Mouse (Mus musculus) ES-Bruce4 (cell line): ENCODE measurements around the gene Dpagt1. TPM values are rescaled to one million over a fixed set of nuclear protein-coding genes. Genes with fewer than 3 reads are reported as not detected.

Experiments
- H3K27ac ChIP-seq: 2 replicates; pipeline ENCODE4 v1.5.1; 2012; ENCODE audit warnings: low read length, inconsistent platforms; ENCODE audit not compliant: insufficient read depth
- H3K27me3 ChIP-seq: 2 replicates; pipeline ENCODE4 v1.6.1; 2012; ENCODE audit warnings: mild to moderate bottlenecking, low read length, inconsistent platforms; ENCODE audit not compliant: control insufficient read depth, poor library complexity, insufficient read depth, severe bottlenecking
- H3K36me3 ChIP-seq: 2 replicates; pipeline ENCODE4 v1.6.1; 2012; ENCODE audit warnings: inconsistent platforms, mild to moderate bottlenecking, low read length, moderate library complexity; ENCODE audit not compliant: control insufficient read depth, poor library complexity, insufficient read depth, severe bottlenecking
- H3K4me1 ChIP-seq: one replicate; pipeline ENCODE4 v1.8.1; 2011; ENCODE audit warnings: low read length; ENCODE audit not compliant: control insufficient read depth, insufficient read depth
- H3K4me3 ChIP-seq: 2 replicates; pipeline ENCODE4 v1.5.1; 2011; ENCODE audit warnings: low read depth, mild to moderate bottlenecking, low read length
- H3K9ac ChIP-seq: 2 replicates; pipeline ENCODE4 v1.6.1; 2012; ENCODE audit warnings: low read depth, mild to moderate bottlenecking, inconsistent platforms; ENCODE audit not compliant: poor library complexity, severe bottlenecking
- H3K9me3 ChIP-seq: replicated peaks from 2 replicates; pipeline ENCODE4 v1.6.1; 2012; ENCODE audit warnings: mild to moderate bottlenecking, low read length, inconsistent platforms; ENCODE audit not compliant: control insufficient read depth, poor library complexity, insufficient read depth, severe bottlenecking
- CTCF ChIP-seq: IDR thresholded peaks from one replicate; pipeline ENCODE4 v1.8.1; 2011; ENCODE audit warnings: low read depth, low read length
- EP300 ChIP-seq: IDR thresholded peaks from 2 replicates; pipeline ENCODE4 v1.6.1; 2011; ENCODE audit warnings: low read depth, low read length; ENCODE audit not compliant: insufficient read depth
- POLR2A ChIP-seq: IDR thresholded peaks from one replicate; pipeline ENCODE4 v1.8.1; 2011; ENCODE audit warnings: low read length; ENCODE audit not compliant: insufficient read depth
- polyA plus RNA-seq: library from polyadenylated mRNA; stranded (reverse); fragments of >200 nt; gene quantifications from 2 replicates; pipeline ENCODE4 v1.2.4, GENCODE M21; 2011; ENCODE audit warnings: low read depth; ENCODE audit not compliant: missing spikeins, insufficient read depth, insufficient read length

The Dpagt1 gene
- polyA plus RNA-seq: 13.7 and 17.4 TPM in 2 replicates

GRCm38 (mm10) chr9:44325768-44326370, at the start of gene Dpagt1:
Dpagt1 (plus strand) TSS chr9:44326019.
- peak within 1 kb of the TSS; percentile 79 for H3K9ac ChIP-seq
- H3K27me3 ChIP-seq: no peaks in the 10 kb centered on the region
- peak within 1 kb of the TSS; percentile 31 for H3K27ac ChIP-seq
- no peak for TF ChIP-seq EP300
- TF ChIP-seq POLR2A: no peak
- no peak for TF ChIP-seq CTCF
- H3K4me3 ChIP-seq: peak within 1 kb of the TSS; percentile 72
- peaks cover 2% of the 10 kb centered on the region; the same call in 1 of the 2 replicates for H3K36me3 ChIP-seq
- H3K4me1 ChIP-seq: no peaks in the 10 kb centered on the region
- no peaks in the 10 kb centered on the region for H3K9me3 ChIP-seq

GRCm38 (mm10) chr9:44283183-44283582, 42.6 kb upstream of the Dpagt1 start:
- Histone ChIP-seq H3K9me3 (no peaks in the 10 kb centered on the region), H3K9ac (no peak overlapping the region), H3K4me1 (no peaks in the 10 kb centered on the region), H3K4me3 (no peak overlapping the region), H3K27me3 (peaks cover 3% of the 10 kb centered on the region), H3K27ac (no peak overlapping the region), H3K36me3 (no peaks in the 10 kb centered on the region)
- no peak for TF ChIP-seq POLR2A
- no peak for TF ChIP-seq CTCF
- TF ChIP-seq EP300: no peak

DNA sequence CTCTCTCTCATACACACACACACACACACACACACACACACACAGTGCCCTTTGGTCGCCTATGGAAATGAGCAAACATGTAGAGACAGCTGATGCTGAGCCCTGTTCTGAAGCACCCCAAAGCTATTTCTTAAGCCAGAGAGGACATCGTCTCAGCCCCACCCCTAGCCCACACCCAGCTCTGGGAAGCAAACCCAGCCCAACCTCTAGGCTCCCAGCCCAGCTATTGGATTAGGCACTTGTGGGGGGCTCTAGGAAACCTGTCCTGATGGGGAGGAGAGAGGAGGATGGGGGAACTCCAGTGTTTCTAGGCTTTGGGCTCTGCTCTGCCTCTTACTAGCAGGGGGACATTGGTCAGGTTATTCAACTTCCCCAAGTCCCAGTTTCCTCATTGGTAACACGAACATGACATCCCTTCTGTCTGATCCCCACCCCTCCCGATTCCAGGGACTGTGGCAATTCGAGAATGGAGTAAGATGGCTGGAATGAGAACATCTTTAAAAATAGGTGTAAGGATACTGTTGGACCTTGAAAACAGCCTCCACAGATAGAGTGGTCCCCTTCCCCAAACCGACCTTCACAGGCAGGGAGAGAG, 39.5 kb upstream of the Dpagt1 start:
- Histone ChIP-seq H3K9me3 (no peaks in the 10 kb centered on the region), H3K4me3 (no peak overlapping the region), H3K9ac (no peak overlapping the region), H3K27ac (no peak overlapping the region), H3K27me3 (peaks cover 3% of the 10 kb centered on the region), H3K4me1 (peaks cover 1% of the 10 kb centered on the region), H3K36me3 (no peaks in the 10 kb centered on the region)
- TF ChIP-seq CTCF (no peak), POLR2A (no peak), EP300 (no peak)

GRCm38 (mm10) chr9:44287003-44287400, 38.8 kb upstream of the Dpagt1 start:
- H3K27me3 ChIP-seq: peaks cover 3% of the 10 kb centered on the region
- no peak for TF ChIP-seq EP300
- TF ChIP-seq CTCF: no peak
- TF ChIP-seq POLR2A: no peak
- peaks cover 1% of the 10 kb centered on the region for H3K4me1 ChIP-seq
- no peak overlapping the region for H3K27ac ChIP-seq
- H3K9ac ChIP-seq: peak overlapping the region; percentile 28
- no peaks in the 10 kb centered on the region for H3K9me3 ChIP-seq
- peak overlapping the region; percentile 71 for H3K4me3 ChIP-seq
- no peaks in the 10 kb centered on the region for H3K36me3 ChIP-seq

GRCm38 (mm10) chr9:44287401-44288075, 38.3 kb upstream of the Dpagt1 start:
- H3K9me3 ChIP-seq: no peaks in the 10 kb centered on the region
- H3K36me3 ChIP-seq: peaks cover 4% of the 10 kb centered on the region; the same call in 1 of the 2 replicates
- H3K4me3 ChIP-seq: peak overlapping the region; percentile 71
- TF ChIP-seq CTCF (no peak), POLR2A (no peak), EP300 (no peak)
- H3K27ac ChIP-seq: no peak overlapping the region
- peak overlapping the region; percentile 28 for H3K9ac ChIP-seq
- peaks cover 1% of the 10 kb centered on the region for H3K4me1 ChIP-seq
- H3K27me3 ChIP-seq: peaks cover 3% of the 10 kb centered on the region
